Mouse (Mus musculus) megakaryocyte, adult 5-6 weeks (primary cell): ENCODE measurements around the gene Zfp882. TPM values are rescaled to one million over a fixed set of nuclear protein-coding genes. Genes with fewer than 3 reads are reported as not detected.
A peak's percentile ranks its signal among the peaks of the same experiment; 100 is the strongest.
"Not testable (repeated sequence)": the region's sequence is repeated elsewhere in the genome, so short reads cannot be mapped to it uniquely, and the experiment has no call there.

Experiments
- ATAC-seq: 2 replicates; pipeline ENCODE4 v1.8.0; 2016; ENCODE audit warnings: mild to moderate bottlenecking, inconsistent platforms; ENCODE audit not compliant: poor library complexity, severe bottlenecking
- total RNA-seq, 2 experiments: library from RNA; stranded (forward) in 1 of 2; stranded (reverse) in 1 of 2; fragments of 153-499, 151-499 nt in 1 of 2; fragments of 221-1000, 200-1000 nt in 1 of 2; gene quantifications; 2 replicates each; pipeline versions ENCODE4 v1.2.3 to v1.2.4; 2015 to 2017

Zfp882 gene
- total RNA-seq (2015) (2.9 and 4.6 TPM in 2 replicates), total RNA-seq (2017) (2.1 and 5.1 TPM in 2 replicates)

- peak; percentile 95 for ATAC-seq
Measured at GRCm38 (mm10) chr8:71908309-71909261, at the start of gene Zfp882, which contains the start of gene Zfp617. TSS of gene Zfp882 (plus strand) at chr8:71908608. TSS of gene Zfp617 (plus strand) at chr8:71908635.

GRCm38 (mm10) chr8:71861551-71861950, 46.9 kb upstream of the Zfp882 start:
- not testable (repeated sequence) for ATAC-seq

GRCm38 (mm10) chr8:71862038-71862437, 46.4 kb upstream of the Zfp882 start:
- not testable (repeated sequence) for ATAC-seq

- ATAC-seq = peak; percentile 97
Measured at GRCm38 (mm10) chr8:71881618-71882274, 26.7 kb upstream of the Zfp882 start, which contains the start of gene Zfp709. TSS of gene Zfp709 (plus strand) at chr8:71882019.

GRCm38 (mm10) chr8:71900666-71901065, 7.7 kb upstream of the Zfp882 start:
- ATAC-seq = not testable (repeated sequence)

GRCm38 (mm10) chr8:71903084-71903483, 5.3 kb upstream of the Zfp882 start:
- ATAC-seq = not testable (repeated sequence)

- ATAC-seq = no peak
Measured at GRCm38 (mm10) chr8:71906809-71907208, 1.6 kb upstream of the Zfp882 start.

- no peak for ATAC-seq
Measured at GRCm38 (mm10) chr8:71907798-71908257, 580 bp upstream of the Zfp882 start.

GRCm38 (mm10) chr8:71912286-71912685, 3.9 kb downstream of the Zfp882 start:
- ATAC-seq = no peak

GRCm38 (mm10) chr8:71922567-71923401, 14.4 kb downstream of the Zfp882 start:
- ATAC-seq = peak; percentile 98

GRCm38 (mm10) chr8:71925791-71926190, 17.4 kb downstream of the Zfp882 start:
- no peak for ATAC-seq

GRCm38 (mm10) chr8:71926551-71926950, 18.1 kb downstream of the Zfp882 start:
- no peak for ATAC-seq

- no peak for ATAC-seq
Measured at GRCm38 (mm10) chr8:71927779-71928178, 19.4 kb downstream of the Zfp882 start.

GRCm38 (mm10) chr8:71938037-71938436, 29.6 kb downstream of the Zfp882 start:
- not testable (repeated sequence) for ATAC-seq

GRCm38 (mm10) chr8:71940293-71941208, 32.1 kb downstream of the Zfp882 start:
- peak; percentile 93 for ATAC-seq

- peak; percentile 46; the same call in 1 of the 2 replicates for ATAC-seq
Measured at GRCm38 (mm10) chr8:71941776-71942175, 33.4 kb downstream of the Zfp882 start.

- no peak for ATAC-seq
Measured at GRCm38 (mm10) chr8:71948624-71949023, 40.2 kb downstream of the Zfp882 start.

GRCm38 (mm10) chr8:71950482-71951221, 42.2 kb downstream of the Zfp882 start, which contains the start of gene Zfp961:
TSS of gene Zfp961 (plus strand) at chr8:71951038.
- ATAC-seq = peak; percentile 99
